Mouse (Mus musculus): Measurements from ENCODE around the gene Slc30a1.

The Slc30a1 gene

DNA sequence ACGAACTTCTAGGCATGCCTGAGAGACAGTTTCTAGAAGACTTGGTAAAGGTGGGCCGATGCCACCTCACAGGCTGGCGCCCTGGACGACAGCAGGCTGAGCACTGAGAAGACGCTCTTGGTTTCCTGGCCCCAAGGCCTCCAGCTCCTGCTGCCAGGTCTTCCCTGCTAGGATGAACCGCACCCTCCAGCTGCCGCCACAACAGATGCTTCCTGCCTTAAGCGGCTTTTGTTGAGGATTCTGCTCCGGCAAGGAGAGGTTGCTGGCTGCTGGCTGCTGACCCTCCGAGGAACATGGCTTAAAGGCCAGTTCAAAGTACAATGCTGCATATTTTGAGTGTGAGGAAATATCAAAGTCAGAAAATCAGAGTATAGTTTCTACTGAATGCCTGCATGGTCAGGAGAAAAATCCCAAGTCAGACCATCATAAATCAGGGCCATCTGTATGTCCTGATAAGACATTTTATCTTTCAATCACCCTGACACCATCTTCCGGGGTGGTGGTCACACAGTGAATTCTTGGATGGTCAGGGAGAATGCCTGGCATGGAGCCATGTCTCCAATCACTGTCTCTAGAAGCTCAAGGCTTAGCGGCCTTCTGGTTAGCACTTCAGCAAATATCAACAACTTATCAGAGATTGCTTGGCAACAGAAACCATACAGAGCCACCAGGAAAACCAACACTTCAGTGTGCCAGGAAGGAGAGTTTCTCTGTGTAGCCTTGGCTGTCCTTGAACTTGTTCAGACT is 9.6 kb upstream of the Slc30a1 start:
- DNase-seq (ENCODE audit: low read depth, low spot score) = no peak

DNA sequence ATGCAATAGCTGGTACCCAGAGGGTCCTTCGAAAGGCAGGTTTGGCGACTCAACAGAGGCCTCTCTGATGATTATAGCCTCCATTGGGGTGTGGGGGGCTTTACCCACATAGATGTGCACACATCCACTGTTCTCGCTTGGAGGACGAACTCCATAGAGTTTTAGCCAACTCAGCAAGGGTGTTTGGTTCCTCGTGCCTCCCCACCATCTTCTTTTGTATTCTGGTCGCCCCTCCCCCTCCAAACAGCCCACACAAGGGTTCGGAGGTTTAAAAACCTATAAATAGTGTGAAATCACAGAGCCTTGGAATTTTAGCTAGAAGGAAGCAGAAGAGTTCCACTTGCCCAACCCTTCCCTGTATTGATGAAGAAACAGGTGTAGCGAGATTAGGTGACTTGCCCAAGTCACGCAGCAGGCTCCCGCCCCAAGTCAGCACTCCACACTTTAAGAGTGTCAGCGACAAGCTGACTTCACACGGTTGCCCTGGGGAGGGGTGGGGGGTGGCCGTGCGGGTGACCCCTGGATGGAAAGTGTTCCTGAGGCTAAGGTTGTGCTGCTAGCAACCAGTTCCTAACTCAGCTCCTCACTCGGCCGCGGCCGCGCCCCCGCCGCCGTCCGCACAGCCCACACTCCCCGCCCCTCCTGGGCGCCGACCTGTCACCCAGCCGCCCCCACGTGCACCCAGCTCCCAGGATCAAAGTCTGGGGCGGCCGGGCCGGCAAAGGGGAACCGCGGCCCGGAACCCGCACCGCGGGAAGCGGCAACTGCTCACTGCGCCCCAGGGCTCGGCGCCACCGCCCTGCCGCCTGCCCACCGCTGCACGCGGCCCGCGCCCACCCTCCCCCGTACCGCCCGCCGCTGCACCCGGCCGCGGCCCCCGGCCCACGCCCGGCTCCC is 682 bp upstream of the Slc30a1 start:
- no peak for DNase-seq (ENCODE audit: low read depth, low spot score)

DNA sequence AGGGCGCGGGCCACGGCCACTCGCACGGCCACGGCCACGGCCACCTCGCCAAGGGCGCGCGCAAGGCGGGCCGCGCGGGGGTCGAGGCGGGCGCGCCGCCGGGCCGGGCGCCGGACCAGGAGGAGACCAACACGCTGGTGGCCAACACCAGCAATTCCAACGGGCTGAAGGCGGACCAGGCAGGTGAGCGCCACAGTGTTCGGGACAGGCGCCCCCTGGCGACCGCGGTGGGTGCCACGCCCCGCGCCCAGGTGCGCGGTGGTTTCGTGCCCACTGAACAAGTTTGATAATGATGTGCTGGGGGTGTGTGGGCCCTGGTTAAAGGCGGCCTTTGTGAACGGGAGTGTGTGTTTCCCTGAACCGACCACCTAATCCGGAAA is 854 bp downstream of the Slc30a1 start:
- peak; percentile 79 for DNase-seq (ENCODE audit: low read depth, low spot score)

DNA sequence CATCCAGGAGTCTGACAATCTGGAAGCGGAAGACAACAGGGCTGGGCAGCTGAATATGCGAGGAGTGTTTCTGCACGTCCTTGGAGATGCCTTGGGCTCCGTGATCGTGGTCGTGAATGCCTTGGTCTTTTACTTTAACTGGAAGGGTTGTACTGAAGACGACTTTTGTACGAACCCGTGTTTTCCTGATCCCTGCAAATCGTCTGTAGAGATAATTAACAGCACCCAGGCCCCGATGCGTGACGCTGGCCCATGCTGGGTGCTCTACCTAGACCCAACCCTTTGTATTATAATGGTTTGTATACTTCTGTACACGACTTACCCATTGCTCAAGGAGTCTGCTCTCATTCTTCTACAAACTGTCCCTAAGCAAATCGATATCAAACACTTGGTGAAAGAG is 2.3 kb downstream of the Slc30a1 start:
- no peak for DNase-seq (ENCODE audit: low read depth, low spot score)

DNA sequence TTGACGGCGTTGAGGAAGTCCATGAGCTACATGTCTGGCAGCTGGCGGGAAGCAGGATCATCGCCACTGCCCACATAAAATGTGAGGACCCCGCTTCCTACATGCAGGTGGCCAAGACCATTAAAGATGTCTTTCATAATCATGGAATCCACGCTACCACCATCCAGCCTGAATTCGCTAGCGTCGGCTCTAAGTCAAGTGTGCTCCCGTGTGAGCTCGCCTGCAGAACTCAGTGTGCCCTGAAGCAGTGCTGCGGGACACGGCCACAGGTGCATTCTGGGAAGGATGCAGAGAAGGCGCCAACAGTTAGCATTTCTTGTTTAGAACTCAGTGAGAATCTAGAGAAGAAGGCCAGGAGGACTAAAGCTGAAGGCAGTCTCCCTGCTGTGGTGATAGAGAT is 2.7 kb downstream of the Slc30a1 start:
- DNase-seq (ENCODE audit: low read depth, low spot score) = no peak

DNA sequence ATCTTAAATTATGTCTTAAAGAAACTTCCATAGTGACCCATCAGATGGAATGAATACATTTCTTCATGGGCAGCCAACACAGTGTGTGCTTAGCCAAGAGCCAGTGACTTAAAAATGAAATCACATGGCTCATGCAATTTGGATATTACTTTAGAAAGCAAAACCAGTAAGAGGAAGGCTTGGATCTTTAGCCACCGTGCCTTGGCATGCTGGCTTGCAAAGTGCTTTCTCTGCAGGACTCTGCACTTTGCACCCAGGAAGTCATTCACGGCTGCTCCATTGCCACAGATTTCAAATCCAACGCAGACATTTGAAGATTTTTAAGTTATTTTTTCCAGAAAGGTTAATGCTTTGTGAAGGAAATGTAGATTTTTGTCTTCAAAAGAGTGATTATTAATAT is 4.1 kb downstream of the Slc30a1 start:
- DNase-seq (ENCODE audit: low read depth, low spot score) = no peak

DNA sequence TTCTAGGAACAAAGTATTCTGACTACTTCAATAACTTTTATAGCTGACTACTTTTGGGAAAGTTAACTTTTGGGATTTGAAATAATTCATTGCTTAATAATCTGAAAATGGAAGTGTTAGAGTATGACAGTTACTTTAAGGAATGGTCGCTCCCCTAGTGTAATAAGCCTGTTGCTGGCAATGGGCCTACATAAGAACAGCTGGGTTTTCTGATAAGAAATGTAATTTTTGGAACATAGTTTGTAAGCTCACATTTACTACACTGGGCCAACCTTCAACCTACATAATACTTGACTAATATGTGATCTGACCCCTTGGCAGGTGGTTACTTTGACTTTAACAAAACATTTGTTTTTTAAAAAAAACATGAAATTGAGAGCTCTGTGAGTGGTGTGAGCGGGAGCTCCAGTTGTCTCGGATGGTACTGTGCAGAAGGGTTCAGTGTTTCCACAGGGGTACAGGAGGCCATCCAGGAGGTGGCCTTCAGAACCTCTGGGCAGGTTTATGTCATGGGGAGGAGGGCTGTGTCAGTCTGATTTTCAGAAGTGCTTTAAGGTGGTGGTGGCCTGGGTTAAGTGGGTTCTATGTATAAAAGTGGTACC is 4.6 kb downstream of the Slc30a1 start:
- DNase-seq (ENCODE audit: low read depth, low spot score) = no peak

DNA sequence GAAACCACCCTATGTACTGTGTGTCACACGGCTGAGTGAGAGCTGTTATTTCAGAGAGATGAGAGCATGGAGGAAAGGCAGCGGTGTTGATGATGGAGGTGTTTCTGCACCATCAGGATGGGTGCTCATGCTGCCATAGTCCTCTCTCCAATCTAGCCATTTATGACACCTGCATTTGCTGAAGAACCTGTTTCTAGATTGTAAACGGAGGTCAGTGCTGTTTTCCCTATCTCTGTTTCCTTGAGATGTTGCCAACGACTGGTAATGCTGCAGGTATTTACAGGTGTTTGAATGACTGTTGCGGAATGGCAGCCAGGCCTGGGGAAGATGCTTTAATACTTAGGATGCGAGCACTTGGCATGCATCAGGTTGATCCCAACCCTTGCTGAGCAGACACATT is 8.1 kb downstream of the Slc30a1 start:
- DNase-seq (ENCODE audit: low read depth, low spot score) = no peak

DNA sequence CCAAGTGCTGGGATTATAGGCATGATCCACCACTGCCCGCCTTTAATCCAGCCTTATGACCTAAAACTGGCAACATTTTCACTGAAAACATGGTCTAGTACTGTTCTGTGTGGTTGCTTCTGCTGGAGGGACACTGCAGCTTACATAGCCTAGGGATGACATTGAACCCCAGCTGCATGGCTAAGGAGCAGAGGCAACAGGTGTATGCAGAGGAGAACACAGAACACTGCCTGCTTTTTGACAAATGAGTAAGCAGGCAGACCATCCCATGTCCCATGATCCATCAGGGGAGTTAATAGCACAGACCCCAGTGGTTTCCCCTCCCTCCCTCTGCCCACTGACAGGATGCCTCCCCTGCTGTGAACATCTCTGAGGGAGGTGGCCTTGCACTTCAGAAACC is 9.0 kb downstream of the Slc30a1 start:
- DNase-seq (ENCODE audit: low read depth, low spot score) = no peak

DNA sequence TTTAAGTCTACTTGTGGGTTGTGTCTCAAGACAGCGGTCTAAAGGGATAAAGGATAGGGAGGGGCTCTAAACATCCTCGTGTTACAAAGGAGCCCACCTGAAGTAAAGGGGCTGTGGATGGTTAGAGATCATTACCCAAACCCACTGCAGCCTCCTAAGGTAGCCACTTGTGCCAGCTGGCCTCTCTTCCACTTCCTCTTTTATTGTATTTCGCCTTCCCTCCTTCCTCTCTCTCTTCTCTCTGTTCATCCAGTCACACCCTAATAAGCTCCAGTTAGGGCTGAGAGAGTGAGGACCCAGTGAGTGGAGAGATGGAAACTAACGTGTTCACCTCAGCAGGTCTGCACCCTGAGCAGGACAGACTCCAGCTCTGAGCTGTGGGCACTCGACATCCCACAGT is 10.3 kb downstream of the Slc30a1 start:
- no peak for DNase-seq (ENCODE audit: low read depth, low spot score)

DNA sequence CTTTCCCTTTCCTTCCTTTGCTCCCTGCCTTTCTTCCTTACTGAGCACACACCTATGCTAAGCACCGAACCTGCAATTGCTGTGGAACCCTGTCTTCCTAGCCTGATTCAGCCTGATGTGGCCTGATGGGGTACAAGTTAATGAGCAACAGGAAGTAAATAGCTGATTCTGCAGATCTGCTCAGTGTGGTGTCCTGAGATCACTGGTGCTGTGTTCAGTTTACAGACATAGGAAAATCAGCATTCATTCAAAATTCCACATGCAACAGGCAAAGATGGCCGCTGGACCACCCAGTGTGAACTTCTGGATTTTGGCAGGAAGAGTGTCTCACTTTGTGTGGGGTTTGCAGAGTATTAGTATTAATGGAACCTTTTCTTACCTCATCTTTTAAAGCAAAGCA is 12.8 kb downstream of the Slc30a1 start:
- DNase-seq (ENCODE audit: low read depth, low spot score) = no peak

DNA sequence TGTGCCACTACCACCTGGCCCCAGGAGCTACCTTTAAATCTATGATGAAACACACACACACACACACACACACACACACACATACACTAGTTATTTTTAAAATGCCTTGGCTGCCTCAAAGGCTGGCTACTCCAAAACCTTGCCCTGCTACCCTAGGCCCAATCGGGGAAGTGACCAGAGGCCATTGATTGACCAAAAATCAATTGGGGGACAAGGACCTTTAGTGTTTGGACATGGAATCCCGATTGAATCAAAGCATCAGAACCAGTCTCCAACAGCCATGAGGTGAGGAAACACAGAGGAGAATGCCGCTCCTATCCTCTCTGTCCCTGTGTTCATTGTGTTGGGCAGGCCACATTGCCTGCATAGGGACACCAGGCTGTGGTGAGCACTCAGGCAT is 15.1 kb downstream of the Slc30a1 start:
- DNase-seq (ENCODE audit: low read depth, low spot score) = no peak

DNA sequence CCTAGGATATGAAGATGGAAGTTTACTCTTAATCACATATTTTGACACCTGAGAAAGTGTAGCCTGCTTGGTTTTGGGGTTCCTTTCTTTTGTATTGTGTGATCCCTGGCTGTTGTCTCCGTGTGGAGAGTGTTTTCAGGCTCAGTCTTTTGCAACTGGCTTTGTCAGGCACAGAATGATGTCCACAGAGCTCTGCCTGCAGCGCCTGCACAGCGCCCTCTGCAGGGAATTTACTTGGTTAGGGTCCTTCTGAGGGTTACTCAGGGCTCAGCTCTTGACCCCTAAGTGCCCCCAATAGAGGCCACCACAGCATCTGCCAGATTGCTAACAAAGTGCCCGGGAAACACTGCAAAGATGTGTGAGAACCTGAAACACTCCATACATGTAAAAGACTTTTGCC is 18.9 kb downstream of the Slc30a1 start:
- DNase-seq (ENCODE audit: low read depth, low spot score) = no peak

DNA sequence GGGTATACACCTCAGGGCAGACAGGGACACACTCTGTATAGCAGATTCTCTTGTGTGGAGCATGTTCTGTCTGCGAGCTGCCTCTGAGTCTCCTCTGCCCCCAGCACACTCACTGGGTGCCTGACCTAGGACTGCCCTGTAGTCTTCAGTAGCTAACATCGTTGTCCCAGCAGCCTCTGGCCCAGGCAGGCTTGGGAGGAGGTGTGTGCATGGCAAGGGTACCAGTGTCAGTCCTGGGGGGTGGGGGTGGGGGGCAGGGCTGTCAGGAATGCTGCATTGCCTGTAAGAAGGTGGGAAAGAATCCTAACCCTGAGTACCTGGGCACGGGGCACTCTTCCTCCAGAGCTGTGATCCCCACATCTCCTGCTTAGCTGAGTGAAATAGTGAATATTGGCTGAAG is 20.1 kb downstream of the Slc30a1 start:
- DNase-seq (ENCODE audit: low read depth, low spot score) = no peak

DNA sequence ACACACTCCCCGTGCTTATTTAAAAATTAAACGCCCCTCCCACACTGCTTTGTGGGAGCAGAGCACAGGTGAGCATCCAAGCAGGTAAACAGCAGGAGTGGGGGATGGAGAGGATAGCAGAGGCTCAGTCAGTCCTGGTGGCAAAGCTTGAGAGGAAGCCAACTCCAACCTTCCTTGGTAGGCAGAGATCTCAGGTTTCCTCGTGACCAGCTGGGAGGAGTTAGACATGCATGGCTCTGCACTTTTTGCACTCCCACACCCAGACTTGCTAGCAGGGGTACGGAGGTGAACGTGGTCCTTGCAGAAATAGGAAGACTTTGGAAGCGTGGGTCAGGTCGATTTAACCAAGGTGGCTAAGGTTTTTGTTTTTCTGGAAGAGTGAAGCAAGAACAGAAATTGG is 21.8 kb downstream of the Slc30a1 start:
- no peak for DNase-seq (ENCODE audit: low read depth, low spot score)

DNA sequence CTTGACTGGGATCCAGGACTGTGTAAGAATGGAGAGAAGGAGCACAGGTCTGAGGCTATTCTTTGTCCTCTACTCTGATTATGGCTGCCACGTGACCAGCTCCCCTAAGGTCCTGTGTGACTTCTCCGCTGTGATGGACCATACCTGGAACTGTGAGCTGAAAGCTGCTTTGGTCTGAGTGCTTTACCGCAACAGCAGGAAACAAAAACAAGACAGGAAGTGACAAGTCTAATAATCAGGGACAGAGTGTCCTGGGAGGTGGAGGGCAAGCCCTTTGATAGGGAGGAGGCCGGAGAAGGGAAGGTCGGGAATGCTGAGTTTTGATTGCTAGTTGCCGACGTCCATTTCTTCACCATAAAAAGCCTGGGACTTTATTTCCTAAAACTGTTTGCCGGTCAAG is 22.5 kb downstream of the Slc30a1 start:
- DNase-seq (ENCODE audit: low read depth, low spot score) = no peak

DNA sequence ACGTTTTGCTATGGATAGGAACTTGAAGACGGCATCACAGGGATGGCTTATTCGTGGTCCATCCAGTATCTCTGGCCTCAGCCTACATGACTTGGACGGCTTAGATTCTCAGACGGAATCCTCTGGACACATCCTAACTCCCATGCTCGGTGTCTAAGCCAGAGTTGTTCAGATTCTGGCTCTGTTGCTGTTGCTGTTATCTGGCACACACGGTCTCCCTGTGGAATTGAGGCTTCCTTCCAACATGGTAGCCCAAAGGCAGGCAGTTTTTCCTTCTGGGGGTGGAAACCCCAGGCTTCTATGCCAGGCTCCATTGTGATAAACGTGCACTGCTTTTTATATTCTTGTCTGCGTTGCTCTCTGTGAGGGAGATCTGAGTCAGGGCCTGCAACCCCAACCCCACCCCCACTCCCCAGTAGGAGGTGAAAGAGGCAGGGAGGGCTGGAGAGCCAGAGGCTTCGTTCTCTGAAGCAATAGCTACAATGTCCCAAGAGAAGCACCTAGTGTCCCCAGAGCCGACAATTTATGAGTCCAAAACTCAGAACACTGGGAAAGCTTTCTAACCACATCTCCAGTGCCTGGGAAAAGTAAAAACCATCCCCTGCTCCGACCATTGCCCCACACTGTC is 23.4 kb downstream of the Slc30a1 start:
- no peak for DNase-seq (ENCODE audit: low read depth, low spot score)

DNA sequence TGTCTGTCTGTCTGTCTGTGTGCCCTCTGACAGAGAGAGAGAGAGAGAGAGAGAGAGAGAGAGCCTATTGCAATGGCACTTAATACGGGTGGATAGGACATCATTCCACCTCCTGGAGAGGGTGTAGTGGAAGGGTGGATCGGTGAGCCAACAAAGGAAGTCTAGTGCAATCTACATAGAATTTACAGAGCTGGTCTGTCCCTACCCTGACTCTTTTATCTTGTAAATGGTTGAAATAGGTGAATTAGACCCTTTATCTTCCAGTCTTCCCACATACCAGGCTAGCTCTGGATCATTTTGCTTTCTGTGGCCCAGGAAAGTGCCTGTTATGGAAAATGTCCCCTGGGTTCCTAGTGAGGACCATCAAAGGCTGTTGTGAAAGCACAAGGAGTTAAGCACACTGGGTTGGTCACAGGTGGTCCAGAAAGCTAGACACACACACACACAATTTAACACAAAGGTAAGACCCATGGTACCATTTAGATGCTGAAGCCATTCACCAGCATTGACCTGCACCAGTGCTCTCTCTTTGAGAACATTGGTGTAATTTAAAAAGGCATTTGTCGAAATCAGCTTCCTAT is 24.0 kb downstream of the Slc30a1 start:
- DNase-seq (ENCODE audit: low read depth, low spot score) = no peak

DNA sequence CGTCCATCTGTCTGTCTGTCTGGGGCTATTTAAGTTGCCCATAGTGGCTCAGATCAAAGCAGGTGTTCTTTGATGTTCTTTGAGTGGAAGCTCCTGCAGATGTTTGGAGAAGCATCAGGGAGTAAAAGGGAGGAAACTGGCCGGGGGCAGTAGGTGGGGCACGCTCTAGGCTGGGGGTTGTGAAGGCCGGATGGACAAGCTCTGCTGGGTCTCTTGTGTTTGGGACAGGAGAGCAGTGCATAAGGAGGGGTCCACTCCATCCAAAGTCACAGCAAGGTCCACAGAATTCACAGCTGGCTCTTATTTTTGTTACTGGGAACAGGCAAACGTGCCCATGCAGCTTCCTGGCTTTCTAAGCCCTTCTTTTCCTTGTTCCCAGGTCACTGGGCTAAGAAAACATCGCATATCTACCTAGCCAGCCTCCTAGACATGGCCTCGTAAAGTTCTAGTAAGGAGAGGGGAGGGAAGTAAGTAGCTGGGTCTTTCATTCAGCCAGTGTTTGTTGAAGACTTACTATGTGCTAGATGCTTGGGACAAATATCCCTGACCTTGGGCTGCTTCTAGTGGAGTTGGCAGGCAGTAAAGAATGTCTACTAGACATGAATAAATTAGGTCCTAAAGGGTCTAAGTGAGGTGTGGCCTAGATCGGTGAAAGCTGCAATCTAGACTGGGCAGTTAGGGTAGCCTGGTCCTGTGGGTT is 25.9 kb downstream of the Slc30a1 start:
- DNase-seq (ENCODE audit: low read depth, low spot score) = no peak

DNA sequence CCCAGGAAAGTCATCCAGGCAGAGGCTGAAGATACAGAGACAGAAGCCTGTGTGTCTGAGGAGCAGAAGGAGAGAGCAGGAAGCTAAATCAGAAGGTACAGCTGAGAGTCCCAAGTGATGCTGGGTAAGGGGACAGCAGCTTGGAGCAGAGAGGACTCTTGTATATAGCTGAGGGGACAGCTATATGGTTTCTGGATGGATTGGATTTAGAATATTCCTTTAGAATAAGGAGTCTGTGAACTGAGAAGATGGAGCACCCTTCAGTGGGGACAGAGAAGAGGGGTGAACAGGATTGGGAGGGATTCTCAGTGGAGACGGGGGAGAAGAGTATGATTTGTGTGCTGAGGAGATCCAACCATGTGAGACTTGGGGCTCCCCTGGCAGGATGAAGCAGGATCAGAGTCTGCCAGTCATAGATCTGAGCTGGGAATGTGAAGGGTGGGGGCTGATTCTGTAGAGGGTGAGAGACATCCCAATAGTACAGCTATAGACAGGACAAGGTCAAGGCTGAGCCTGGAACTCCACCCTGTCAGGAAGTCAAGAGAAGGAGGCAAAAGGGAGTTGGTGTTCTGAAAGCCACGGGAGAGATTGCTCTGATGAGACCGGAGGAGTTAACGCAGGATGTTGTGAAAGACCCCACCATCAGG is 26.5 kb downstream of the Slc30a1 start:
- no peak for DNase-seq (ENCODE audit: low read depth, low spot score)

DNA sequence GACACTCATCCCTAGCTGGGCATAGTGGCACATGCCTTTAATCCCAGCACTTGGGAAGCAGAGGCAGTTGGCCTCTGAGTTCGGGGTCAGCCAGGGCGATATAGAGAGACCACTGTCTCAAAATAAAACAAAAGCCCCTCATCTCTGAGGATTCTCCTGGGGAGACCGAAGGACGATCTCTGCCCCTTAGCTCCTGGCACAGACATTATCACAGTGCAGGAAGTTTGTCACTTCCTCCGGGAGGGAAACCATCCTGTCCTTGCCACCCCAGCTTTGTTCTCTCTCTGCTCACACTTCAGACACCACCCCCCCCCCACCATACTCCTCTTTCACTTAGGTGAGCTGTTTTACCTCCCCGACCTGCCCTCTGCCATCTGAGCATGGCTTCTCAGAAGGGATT is 37.1 kb downstream of the Slc30a1 start:
- DNase-seq (ENCODE audit: low read depth, low spot score) = no peak
